ENCODE assay signal across 22 mouse cellular contexts in genomic region chr2:161389318-161389835, GRCm38 (mm10).
DNase-seq lines count a peak whose midpoint lies in the region; ATAC-seq and TF ChIP-seq lines count a peak whose summit lies in the region.
"Had no signal": no experiment of that assay in that cellular context is flagged by ENCODE, and none has a peak within 500 bp of the region (broad histone marks: within the 10 kb centered on the region; RNA-seq: fewer than 3 reads in every experiment).

No protein-coding gene starts in this region.

- H3K4me3 ChIP-seq in heart, adult 2 months: no peak overlapping the region
- H3K4me3 ChIP-seq in midbrain, embryonic 11.5 days (ENCODE audit: low read depth, low read length): no peak overlapping the region
- no peak overlapping the region for H3K4me3 ChIP-seq in midbrain, embryonic 14.5 days (replicated peaks; ENCODE audit: low read depth, low read length)
- H3K4me3 ChIP-seq in neural tube, embryonic 13.5 days: no peak overlapping the region
- H3K4me3 ChIP-seq: embryonic facial prominence, embryonic 10.5 days; embryonic facial prominence, embryonic 13.5 days; erythroblast, embryonic 14.5 days; forebrain, embryonic 12.5 days; forebrain, embryonic 15.5 days; hindbrain, embryonic 15.5 days had no signal

- intact Hi-C loops in heart, adult 2 months (cut with DNase I): no loop called here

- no peaks in the 10 kb centered on the region for H3K79me2 ChIP-seq in heart, adult 2 months (replicated peaks; ENCODE audit: control insufficient read depth, insufficient read depth, low read length)

- no peak overlapping the region for H3K4me2 ChIP-seq in midbrain, embryonic 11.5 days
- no peak overlapping the region for H3K4me2 ChIP-seq in midbrain, embryonic 14.5 days (ENCODE audit: low read length)
- no peak overlapping the region for H3K4me2 ChIP-seq in neural tube, embryonic 13.5 days
- H3K4me2 ChIP-seq: embryonic facial prominence, embryonic 13.5 days; forebrain, embryonic 12.5 days; forebrain, embryonic 15.5 days; heart, embryonic 11.5 days; hindbrain, embryonic 15.5 days had no signal

- no peak for TF ChIP-seq CTCF in heart, adult 2 months (IDR thresholded peaks at IDR 0.05)

- no peak for TF ChIP-seq POLR2A in heart, adult 2 months (IDR thresholded peaks at IDR 0.05; ENCODE audit: insufficient read depth, low read depth, low read length)

- no peaks in the 10 kb centered on the region for H3K36me3 ChIP-seq in heart, adult 2 months (ENCODE audit: control insufficient read depth, insufficient read depth, low read length)
- H3K36me3 ChIP-seq in midbrain, embryonic 11.5 days (ENCODE audit: control insufficient read depth, insufficient read depth, low read length): no peaks in the 10 kb centered on the region
- no peaks in the 10 kb centered on the region for H3K36me3 ChIP-seq in midbrain, embryonic 14.5 days (ENCODE audit: control insufficient read depth, insufficient read depth, low read length)
- H3K36me3 ChIP-seq in neural tube, embryonic 13.5 days: no peaks in the 10 kb centered on the region
- H3K36me3 ChIP-seq: embryonic facial prominence, embryonic 10.5 days; embryonic facial prominence, embryonic 13.5 days; forebrain, embryonic 12.5 days; forebrain, embryonic 15.5 days; hindbrain, embryonic 15.5 days had no signal

- no peaks in the 10 kb centered on the region for H3K27me3 ChIP-seq in heart, adult 2 months (ENCODE audit: control insufficient read depth, insufficient read depth, low read length)
- no peaks in the 10 kb centered on the region for H3K27me3 ChIP-seq in midbrain, embryonic 11.5 days (ENCODE audit: control insufficient read depth, insufficient read depth, low read length)
- no peaks in the 10 kb centered on the region for H3K27me3 ChIP-seq in midbrain, embryonic 14.5 days (ENCODE audit: control insufficient read depth, insufficient read depth, low read length)
- no peaks in the 10 kb centered on the region for H3K27me3 ChIP-seq in neural tube, embryonic 13.5 days
- H3K27me3 ChIP-seq: embryonic facial prominence, embryonic 13.5 days; forebrain, embryonic 12.5 days; forebrain, embryonic 15.5 days; hindbrain, embryonic 15.5 days had no signal

- 64% methylated on average over 5 of the region's 5 CpGs for WGBS in heart, adult 2 months
- 87% methylated on average over 5 of the region's 5 CpGs for WGBS in midbrain, embryonic 11.5 days
- WGBS in midbrain, embryonic 14.5 days: 83% methylated on average over 5 of the region's 5 CpGs
- WGBS in neural tube, embryonic 13.5 days: 82% methylated on average over 5 of the region's 5 CpGs

- no peaks in the 10 kb centered on the region for H3K9me3 ChIP-seq in midbrain, embryonic 11.5 days (ENCODE audit: control insufficient read depth, low read length)
- H3K9me3 ChIP-seq in midbrain, embryonic 14.5 days (ENCODE audit: control insufficient read depth, low read length): no peaks in the 10 kb centered on the region
- H3K9me3 ChIP-seq in neural tube, embryonic 13.5 days: no peaks in the 10 kb centered on the region
- H3K9me3 ChIP-seq: embryonic facial prominence, embryonic 10.5 days; embryonic facial prominence, embryonic 13.5 days; forebrain, embryonic 12.5 days; forebrain, embryonic 15.5 days; hindbrain, embryonic 15.5 days had no signal

- no peak overlapping the region for H3K9ac ChIP-seq in heart, adult 2 months (ENCODE audit: low read depth, low read length)
- no peak overlapping the region for H3K9ac ChIP-seq in midbrain, embryonic 11.5 days (ENCODE audit: low read length)
- H3K9ac ChIP-seq in midbrain, embryonic 14.5 days (replicated peaks; ENCODE audit: low read length): no peak overlapping the region
- H3K9ac ChIP-seq in neural tube, embryonic 13.5 days: no peak overlapping the region
- H3K9ac ChIP-seq: embryonic facial prominence, embryonic 13.5 days; forebrain, embryonic 12.5 days; forebrain, embryonic 15.5 days; hindbrain, embryonic 15.5 days had no signal

- H3K4me1 ChIP-seq in heart, adult 2 months (ENCODE audit: control insufficient read depth, insufficient read depth, low read length): no peaks in the 10 kb centered on the region
- H3K4me1 ChIP-seq in midbrain, embryonic 11.5 days (ENCODE audit: control insufficient read depth, insufficient read depth, low read length): peaks cover 3% of the 10 kb centered on the region
- H3K4me1 ChIP-seq in midbrain, embryonic 14.5 days (ENCODE audit: control insufficient read depth, insufficient read depth, low read length): peaks cover 16% of the 10 kb centered on the region
- H3K4me1 ChIP-seq in neural tube, embryonic 13.5 days (replicated peaks): peaks cover 31% of the 10 kb centered on the region
- H3K4me1 ChIP-seq: embryonic facial prominence, embryonic 10.5 days; embryonic facial prominence, embryonic 13.5 days had no signal

- no peak for TF ChIP-seq EP300 in heart, adult 2 months (IDR thresholded peaks at IDR 0.05; ENCODE audit: insufficient read depth, low read depth, low read length)

- DNase-seq in heart, adult 11 months: peak; percentile 44
- no peak for DNase-seq in heart, adult 2 months
- no peak for DNase-seq in midbrain, embryonic 11.5 days (ENCODE audit: low spot score, missing footprints)
- DNase-seq in midbrain, embryonic 14.5 days: no peak
- DNase-seq in neural tube, embryonic 10.5 days (ENCODE audit: extremely low spot score, low spot score): no peak
- DNase-seq: adrenal gland, adult 8-10 months; adrenal gland, postnatal 25 days; cerebellum, adult 11-12 months; cerebellum, adult 8-10 months; cerebellum, postnatal 10 days; cerebellum, postnatal 36 days; embryo, embryonic 11 days; gastrocnemius, postnatal 25 days had no signal

- 0 out of 2 replicates have a peak, but pooled peaks have one; percentile 22 for ATAC-seq in midbrain, embryonic 11.5 days (ENCODE audit: low FRiP score)
- ATAC-seq in midbrain, embryonic 14.5 days (ENCODE audit: low FRiP score, low TSS enrichment): no peak
- peak; percentile 50; the same call in 1 of the 2 replicates for ATAC-seq in neural tube, embryonic 13.5 days (ENCODE audit: low read depth)
- ATAC-seq: activated CD4-positive, CD25-positive, alpha-beta regulatory T cell, adult 4 months; forebrain, embryonic 15.5 days had no signal

- H3K27ac ChIP-seq in heart, adult 2 months: no peak overlapping the region
- no peak overlapping the region for H3K27ac ChIP-seq in midbrain, embryonic 11.5 days (ENCODE audit: low read depth, low read length)
- H3K27ac ChIP-seq in midbrain, embryonic 14.5 days (replicated peaks; ENCODE audit: low read depth, low read length): no peak overlapping the region
- no peak overlapping the region for H3K27ac ChIP-seq in neural tube, embryonic 13.5 days (replicated peaks)
- H3K27ac ChIP-seq: embryonic facial prominence, embryonic 10.5 days; embryonic facial prominence, embryonic 13.5 days; forebrain, embryonic 12.5 days; forebrain, embryonic 15.5 days; hindbrain, embryonic 15.5 days had no signal
